Mouse (Mus musculus) CD8-positive naive resting alpha-beta T cell, adult 2 months (primary cell): ENCODE results near the gene Fxr2.
"Not testable (repeated sequence)": the region's sequence is repeated elsewhere in the genome, so short reads cannot be mapped to it uniquely, and the experiment has no call there.

Experiments used
- DNase-seq, 2 experiments: peaks; one replicate each; pipeline ENCODE4 v3.0.0; 2022; ENCODE audit warnings: low read depth in 2 of 2, low spot score in 2 of 2

Gene Fxr2

GRCm38 (mm10) chr11:69682209-69682839 lies 49.5 kb downstream of the Fxr2 start:
- DNase-seq: no peak

DNA sequence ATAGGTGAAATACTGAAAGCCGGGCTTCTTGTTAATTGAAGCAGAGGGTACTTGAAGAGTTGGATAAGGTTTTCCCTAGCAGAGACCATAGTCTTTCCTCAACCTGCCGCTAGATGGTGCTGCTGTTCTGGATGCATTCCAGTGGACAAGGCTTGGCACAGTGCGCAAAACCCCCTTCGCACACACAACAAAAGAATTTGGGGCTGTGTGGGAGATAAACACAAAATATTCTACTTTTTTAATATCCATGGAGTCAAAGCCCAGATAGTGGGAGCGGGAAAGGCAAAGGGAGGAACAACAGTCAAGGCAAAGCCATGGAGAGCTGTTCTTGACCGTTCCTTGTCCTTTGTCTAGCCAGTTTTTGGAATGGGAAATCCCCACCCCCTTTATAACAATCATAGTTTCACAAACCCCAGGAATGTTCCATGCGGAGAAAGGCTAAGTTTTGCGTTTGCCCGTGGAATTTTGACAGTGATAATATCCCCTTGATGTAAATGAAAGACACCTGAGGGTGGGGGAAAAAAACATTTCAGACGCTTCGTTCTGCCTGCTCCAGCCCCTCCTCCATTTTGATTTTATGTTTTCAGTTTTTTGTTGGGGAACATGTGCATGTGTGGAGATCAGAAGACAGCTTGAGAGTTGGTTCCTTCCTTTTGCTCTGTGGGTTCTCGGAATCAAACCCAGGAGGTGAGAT lies 50.2 kb downstream of the Fxr2 start:
- peak; percentile 74 to 83 for DNase-seq

DNA sequence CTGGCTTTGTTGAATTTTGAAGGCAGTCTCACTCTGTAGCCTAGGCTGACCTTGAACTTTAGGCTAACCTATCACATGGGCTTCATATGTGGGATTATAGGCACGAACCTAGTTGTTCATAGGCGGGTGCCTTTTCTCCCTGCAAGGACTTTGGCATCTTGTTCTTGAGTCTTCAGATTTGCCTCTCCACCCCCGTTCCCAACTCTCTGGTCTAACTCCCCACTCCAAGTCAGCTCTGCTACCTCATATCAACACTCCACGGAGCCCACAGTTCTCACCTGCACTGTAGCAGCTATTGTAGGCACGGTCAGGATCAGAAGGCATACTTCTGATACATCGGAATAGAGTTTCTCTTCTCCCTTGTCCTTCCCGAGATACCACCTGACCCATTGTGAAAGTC lies 50.8 kb downstream of the Fxr2 start:
- no peak for DNase-seq

DNA sequence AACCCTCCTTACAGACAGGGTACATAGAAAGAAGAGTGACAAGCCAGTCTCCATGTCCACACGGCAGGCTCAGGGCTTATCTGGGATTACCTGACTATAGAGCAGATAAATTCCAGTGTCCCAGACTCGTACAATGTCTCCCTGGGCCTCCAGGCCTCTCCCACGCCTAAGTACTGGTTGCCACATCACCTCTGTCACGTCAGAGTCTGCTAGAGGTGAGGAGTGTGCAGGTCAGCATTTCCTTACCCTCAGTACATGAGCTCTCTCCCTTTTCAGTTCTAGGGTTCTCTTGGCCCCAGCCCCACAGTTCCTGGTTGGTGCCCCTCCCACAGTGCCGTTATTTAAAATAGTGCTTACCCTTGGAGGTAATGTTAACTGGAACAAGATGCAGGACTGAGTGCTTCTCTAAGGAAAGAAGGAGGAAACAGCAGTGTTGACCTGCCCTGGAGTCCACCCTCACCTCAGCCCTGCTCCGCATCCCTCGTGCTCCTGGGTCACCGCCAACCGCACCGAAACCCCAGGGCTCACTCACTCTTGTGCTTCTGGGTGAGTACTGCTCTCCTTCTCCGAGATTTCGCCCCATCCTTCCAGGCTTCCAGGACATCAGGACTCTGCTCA lies 51.4 kb downstream of the Fxr2 start:
- no peak for DNase-seq

GRCm38 (mm10) chr11:69684936-69685335 lies 52.1 kb downstream of the Fxr2 start:
- no peak for DNase-seq

DNA sequence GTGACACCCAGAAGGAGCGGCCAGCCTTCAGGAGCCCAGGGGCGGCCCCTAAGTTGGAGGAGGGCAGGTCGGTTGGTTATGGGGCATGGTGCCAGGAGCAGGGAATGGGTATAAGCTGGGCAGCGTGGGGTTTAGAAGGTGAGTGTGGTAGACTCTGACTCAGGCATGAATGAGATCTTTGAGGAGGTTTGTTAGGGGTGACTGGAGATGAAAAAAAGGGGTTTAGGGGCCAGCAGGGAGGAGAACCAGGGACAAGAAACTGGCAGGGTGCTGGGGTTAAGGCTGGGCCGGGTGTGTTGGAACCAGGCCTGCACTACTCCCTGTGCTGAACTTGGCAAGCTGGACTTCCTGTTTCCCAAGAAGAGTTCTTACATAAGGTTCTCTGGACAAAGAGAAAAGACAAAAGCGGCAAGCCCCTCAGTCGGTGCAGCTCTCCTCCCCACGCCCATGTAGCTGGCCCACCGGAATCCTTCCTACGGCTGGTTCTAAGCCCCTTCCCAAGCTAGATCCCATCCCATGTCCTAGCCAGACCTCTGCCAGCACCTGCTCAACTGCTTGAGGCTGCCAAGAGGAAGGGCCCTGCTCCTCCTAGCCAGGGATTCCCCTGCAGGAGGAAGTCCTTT lies 52.8 kb downstream of the Fxr2 start, which contains the start of gene Tnfsf13:
Gene Tnfsf13, minus strand, starts transcription at position 259 of the 623 bp plus-strand sequence.
- DNase-seq: no peak

GRCm38 (mm10) chr11:69686377-69686776 lies 53.6 kb downstream of the Fxr2 start:
- DNase-seq: no peak

DNA sequence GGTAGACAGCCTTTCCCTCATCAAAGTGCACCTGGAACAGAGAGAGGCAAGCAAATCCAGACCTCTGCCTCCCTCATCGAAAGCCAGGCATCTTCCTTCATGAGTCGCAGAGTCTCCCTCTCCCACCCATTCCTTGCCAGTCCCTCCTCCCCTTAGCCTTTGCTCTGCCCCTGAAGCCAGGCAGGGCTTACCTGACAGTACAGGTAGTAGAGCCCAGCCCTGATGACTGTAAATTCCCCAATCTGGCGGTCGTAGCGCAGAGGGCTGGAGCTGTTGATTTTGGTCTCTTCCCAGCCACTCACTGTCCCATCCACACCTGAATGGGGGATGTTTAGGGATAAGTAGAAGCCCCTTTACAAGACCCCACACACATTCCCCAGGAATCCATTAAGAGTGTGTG lies 54.3 kb downstream of the Fxr2 start:
- no peak for DNase-seq

DNA sequence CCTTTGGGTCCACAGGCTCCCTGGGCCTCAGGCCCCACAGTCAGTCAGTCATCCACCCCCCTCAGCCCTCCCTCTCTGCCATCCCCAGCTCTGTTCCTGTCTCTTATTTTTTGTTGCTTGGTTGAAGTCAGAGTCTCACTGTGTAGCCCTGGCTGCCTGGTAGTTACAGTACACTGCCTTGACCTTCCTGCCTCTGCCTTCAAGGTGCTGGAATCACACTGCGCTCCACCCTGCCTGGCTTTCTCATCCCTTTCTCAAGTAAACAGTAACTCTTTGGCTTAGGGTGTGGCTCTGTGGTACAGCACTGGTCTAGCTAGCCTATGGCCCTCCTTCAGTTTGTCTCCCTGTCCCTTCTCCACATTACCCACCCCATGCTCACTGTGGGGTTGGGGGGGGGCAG lies 57.1 kb downstream of the Fxr2 start:
- DNase-seq: no peak

DNA sequence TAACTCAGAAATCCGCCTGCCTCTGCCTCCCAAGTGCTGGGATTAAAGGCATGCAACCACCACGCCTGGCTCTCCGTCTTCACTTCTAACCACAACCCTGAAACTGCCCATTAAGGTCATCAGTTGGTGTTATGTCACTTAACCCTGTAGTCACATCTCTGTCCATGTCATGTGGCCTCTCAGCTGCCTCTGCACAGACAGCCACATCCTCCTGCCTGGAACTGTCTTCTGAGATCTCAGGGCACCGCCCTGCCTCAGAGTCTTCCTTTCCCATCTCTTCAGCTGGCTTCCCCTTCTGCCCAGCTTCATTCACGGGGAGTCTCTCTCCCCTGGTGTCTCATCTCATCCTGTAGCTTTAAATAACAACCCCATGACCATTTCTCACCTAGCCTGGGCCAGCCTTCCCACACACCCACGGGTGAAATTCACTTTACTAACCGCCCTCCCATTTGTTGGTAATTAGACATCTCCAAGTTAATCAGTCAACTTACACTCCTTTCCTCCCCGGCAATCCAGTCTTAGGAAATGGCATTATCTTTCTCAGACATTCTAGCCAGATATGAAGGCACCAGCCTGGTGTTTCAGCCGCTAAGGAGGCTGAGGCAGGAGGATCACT lies 59.5 kb downstream of the Fxr2 start:
- DNase-seq: no peak

DNA sequence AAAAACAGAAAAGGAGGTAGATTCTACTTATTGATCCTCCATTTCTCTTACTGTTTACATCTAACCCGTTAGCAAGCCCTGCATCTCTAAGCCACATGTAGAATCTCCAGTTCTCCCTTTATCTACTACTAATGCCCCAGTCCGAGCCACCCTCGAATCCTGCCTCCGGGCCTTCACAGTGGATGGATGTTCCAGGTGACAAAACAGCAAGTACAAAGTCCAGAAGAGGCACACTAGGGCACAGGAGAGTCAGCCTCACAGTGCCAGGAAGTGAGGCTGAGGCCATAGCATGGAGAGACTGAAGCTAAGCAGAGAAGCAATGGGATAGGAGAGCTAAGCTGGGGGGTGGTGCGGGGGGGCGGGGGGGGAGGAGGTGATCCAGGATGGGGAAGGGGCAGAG lies 60.1 kb downstream of the Fxr2 start:
- DNase-seq: no peak

- DNase-seq: no peak
These were observed 60.7 kb downstream of the Fxr2 start for GRCm38 (mm10) chr11:69693421-69693965.

DNA sequence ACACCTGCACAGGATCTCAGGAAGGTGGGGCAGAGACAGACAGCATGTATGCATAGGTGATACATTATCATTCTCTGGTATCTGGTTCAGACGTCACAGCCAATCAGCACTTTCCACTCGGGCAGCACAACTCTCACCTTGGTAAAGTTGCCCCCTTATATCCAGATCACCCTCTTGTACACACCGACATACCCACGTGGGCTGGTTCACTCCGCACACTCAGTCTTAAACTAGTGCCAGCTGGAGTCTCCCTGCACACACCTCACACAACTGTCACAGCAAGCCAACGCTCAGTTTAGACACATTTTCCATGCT lies 62.2 kb downstream of the Fxr2 start:
- no peak for DNase-seq

GRCm38 (mm10) chr11:69695361-69696181 lies 62.8 kb downstream of the Fxr2 start, which contains the start of the genes Tnfsf12 and Tnfsfm13:
Gene Tnfsf12, minus strand, starts transcription at chr11:69695849.
Gene Tnfsfm13, minus strand, starts transcription at chr11:69696098.
- no peak for DNase-seq

DNA sequence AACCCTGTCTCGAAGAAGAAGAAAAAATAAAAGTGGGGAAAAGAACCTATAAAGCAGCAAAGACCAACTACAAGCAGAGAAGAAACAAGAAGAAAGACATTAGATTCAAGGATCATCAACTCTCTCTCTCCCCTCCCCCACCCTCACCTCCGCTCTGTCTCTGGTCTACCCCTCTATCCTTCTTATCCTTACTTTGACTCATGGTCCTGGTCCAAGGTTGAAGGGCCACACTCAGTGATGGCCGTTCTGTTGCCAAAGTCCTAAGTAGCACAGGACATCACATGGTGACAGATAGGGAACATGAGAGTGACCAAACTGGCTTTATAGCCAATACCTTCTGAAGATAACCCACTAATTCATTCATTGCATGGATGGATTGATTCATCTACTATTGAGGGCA lies 64.6 kb downstream of the Fxr2 start:
- no peak for DNase-seq

DNA sequence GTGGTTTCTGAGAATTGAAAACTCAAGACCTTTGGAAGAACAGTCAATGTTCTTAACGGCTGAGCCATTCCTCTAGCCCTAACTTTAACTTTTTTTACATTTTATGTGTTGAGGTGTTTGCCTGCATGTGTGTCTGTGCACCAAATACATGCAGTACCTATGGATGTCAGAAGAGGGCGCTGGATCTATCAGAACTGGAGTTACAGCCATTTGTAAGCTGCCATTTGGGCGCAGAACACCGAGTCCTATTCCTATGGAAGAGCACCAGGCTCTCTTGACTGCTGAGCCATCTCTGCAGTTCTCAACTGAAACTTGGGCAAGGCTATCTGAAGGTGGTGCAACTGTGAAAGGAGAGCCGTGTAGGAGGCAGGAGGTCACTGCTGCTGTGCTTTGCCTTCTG lies 65.8 kb downstream of the Fxr2 start:
- DNase-seq: no peak

DNA sequence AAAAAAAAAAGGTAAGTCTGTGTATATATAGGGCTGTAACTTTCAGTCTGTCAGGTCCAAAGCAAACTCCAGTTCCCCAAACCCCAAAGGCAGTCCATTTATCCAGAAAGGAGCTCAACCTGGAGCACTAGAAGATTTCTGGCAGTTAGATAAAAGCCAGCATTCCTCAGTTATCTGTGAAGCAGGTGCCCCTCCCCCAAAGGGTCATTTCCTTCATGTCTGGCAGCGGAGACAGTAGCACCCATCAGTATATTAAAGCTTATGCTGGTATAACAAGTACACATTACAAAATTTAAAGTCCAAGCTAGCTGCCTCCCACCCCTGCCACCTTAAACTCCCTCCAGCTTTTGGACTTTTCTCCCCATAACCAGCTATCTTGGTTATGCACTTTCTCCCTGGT lies 66.8 kb downstream of the Fxr2 start:
- DNase-seq: no peak

DNA sequence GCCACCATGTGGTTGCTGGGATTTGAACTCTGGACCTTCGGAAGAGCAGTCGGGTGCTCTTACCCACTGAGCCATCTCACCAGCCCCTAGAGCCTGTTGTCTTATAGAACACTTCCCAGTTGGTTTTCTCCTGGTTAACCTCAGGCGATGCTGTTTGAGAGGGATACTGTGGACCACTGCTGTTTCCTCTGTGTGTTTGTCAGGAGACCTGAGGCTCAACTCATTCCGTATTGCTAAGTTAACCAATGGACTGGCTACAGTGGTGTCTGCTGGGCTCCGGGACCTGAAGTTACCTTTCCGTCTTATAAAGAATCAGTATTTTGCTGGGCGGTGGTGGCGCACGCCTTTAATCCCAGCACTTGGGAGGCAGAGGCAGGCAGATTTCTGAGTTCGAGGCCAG lies 70.1 kb downstream of the Fxr2 start:
- not testable (repeated sequence) for DNase-seq
